Mouse (Mus musculus): Measurements from ENCODE around the gene Notum.

The Notum gene

DNA sequence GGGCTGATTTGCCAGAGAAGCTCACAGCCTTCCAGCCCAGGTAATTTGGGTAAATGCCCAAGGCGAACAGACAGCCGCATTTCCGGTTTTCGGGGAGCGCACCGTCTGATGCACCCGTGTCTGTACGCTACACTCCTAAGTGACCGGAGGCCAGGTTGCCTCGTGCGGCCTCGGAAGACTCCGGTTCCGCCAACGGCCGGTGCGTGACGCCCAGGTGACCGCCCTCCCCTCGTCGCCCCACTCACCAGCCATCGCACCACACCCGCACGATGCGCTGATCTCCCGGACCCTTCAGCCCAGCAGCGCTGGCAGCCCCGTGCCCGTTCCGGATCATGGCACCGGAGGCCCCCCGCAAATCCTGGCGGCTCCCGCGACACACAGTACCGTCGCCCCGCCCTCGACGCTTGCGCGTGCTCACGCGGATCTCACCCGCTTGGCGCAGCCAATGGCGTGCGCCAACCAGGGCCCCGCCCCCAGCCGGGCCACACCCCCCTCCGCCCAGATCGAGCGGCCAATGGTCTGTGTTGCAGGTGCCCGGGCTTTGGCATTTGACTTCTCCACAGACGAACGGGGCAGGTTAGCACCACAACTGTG is 43.4 kb downstream of the Notum start, which contains the start of gene Pcyt2:
Gene Pcyt2, minus strand, starts transcription at position 418 of the 594 bp plus-strand sequence.
- DNase-seq, result peak; percentile 95

DNA sequence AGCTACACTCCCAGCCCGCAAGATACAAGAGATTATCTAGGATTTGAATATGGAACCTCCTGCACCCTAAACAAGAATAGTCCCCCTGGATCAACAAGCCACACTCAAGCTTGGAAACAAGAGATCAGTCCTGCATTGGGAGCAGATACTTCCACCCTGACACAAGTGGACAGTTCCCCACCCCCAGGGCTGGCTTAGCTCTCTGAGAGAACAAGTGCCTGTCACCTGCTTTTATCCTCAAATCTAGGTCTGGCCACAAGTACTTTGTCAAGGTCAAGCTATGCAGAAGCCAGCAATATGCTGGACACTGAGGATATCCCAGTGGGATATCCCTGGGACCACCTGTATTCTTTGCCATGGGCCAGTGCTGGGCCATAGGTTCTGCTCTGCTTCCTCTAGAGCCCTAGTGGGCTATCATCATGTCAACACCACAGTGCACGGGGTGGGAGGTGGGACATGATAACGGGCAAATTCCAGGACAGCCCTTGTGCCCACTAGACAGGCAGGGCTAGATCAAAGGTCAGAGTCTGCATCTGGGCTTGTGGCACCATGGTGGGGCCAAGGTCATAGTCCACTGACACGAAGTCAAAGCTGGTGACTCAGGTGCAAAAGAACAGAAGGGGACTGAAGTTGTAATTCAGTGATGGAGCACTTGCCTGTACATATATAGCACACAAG is 44.2 kb downstream of the Notum start:
- DNase-seq, result no peak

DNA sequence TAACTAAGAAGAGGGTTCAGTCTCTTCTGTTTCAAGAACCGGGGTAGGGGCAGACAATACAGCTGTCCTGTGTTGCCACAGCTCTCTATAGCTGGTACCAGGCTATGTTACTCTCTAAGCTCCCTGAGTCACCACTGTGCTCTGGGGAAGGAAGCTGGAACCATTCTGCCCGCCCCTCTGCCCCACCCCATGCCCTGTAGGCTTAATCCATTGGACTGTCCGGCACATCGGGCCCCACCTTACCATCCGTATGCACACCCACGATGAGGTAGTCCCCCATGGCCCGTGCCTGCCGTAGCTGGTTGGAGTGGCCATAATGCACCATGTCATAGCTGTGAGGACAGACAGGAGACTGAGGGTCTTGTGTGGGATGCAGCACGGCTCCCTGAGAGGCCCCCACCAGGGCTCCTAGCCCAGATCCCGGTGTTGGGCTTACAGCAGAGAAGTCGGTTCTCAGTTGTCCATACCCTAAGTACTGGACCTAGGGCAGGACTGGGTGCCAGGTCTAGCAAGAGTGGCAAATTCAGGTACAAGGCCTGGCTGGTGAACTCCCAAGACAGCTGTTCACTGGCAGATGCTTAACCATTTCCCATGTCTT is 45.3 kb downstream of the Notum start:
- DNase-seq, result no peak

DNA sequence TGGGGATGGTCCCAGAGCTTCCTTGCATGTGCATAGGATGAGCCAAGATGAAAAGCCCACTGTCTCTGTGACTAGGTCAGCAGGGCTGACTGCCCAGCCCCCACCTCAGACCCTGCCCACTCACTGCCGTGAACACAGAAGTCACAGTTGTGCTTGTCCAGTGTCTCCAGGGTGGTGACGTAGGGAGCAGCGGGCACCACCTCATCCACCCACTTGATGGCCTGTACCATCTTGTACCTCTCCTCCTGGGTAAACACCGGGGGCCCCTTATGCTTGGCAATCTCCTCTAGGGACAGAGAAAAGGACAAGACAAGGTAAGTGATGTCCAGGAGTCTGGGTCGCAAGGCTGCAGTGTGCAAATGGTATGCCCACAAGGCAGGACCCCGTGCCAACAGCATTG is 45.8 kb downstream of the Notum start:
- no peak for DNase-seq

DNA sequence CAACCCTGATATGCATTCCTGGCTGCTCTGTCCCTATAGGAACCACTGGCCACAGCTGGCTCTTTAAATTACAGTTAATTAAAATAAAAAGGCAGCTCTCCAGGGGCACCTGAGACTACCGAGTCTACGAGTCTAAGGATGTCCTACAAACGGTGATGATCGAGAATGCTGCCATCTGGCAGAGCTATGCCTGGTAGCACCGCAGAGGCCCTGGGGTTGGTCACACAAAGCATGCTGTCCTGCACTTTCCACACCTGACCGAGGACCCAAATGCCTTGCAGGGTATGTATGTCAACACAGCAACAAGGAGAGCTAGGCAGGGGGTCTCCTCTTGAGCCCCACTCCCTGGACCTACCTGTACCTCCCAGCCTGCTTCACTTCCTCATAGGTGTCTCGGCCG is 47.0 kb downstream of the Notum start:
- no peak for DNase-seq

DNA sequence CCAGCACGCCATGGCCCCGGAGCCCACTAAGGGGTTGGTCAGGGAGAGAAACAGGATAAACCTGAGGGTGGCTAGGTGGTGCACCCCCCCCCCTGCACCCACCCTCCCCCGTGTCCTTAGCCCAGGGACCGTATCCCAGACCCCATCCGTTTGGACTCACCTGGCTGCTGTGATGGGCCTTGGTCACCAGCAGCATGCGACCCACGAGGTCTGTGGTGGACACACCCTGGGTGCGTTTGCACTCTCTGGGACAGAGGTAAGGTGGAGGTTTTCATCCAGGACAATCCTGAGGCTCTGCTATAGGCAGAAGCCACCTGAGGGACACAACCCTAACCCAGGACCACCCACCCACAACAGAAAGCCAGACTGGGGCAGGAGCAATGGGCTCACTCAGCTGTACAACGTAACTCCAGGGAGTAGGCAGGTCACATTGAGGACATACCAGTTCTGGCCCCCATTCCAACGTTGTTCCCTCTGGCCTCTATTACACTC is 47.4 kb downstream of the Notum start:
- DNase-seq, result no peak

DNA sequence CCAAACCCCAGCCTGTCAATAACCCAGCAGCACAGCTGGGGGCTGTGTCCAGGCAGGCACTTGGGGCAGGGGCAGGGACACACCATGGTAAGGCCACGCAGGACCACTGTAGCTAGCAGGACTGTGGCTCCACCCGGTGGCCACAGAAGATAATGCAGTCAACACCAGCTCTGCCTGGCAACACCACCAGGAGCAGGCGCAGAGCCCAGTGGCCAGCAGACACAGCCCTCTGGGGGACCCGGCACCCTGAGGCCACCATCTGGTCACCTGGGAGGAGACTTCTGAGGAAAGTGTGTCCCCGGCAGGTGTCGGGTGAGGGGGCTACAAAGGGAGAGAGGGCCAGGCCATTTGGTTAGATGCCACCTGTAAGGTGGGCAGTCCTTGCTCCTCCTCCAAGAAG is 48.2 kb downstream of the Notum start:
- DNase-seq, result peak; percentile 79

DNA sequence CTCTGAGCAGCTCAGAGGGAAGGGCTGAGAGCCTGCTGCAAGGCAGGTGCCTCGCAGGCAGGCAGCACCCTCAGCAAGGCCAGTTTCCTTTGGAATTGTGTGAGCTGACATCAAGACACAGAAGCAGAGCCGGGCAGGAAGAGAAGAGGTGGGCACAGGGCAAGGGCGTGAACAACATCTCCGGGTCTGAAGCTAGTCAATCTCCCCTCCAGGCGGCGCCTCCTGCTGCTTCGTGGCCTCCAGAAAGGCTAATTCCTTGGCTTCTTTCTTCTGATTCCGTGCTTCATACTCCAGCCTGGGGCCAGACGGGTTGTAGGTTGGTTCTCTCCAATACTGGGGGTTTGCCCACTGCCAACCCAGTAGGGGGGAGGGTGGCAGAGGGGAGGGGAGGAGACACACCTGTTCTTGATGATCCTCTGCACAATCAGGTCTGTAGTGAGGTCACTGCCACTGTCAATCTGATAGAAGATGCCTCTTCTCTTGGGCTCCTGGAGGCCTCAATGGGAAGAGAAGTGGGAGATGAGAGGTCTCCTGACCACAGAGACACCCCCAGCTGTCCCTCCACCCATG is 50.4 kb downstream of the Notum start:
- no peak for DNase-seq

DNA sequence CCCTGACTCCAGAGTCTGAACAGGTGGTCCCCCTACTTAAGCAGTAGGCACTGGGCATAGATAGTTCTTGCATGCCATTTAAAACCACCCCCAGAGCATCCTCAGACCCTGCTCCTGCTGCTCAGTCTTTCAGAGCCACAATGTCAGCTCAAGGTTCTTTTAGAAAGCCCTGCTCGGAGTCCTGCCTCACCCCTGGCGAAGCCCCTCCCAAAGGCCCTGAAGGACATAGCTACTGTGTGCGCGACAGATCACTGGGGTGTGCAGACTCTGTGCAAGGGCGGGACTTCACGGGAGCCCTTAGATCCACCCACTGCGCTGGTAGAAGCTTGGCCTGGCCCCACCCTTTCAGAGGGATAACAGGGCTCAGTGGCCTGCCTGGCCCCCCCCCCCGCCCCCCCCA is 51.7 kb downstream of the Notum start:
- DNase-seq, result no peak

DNA sequence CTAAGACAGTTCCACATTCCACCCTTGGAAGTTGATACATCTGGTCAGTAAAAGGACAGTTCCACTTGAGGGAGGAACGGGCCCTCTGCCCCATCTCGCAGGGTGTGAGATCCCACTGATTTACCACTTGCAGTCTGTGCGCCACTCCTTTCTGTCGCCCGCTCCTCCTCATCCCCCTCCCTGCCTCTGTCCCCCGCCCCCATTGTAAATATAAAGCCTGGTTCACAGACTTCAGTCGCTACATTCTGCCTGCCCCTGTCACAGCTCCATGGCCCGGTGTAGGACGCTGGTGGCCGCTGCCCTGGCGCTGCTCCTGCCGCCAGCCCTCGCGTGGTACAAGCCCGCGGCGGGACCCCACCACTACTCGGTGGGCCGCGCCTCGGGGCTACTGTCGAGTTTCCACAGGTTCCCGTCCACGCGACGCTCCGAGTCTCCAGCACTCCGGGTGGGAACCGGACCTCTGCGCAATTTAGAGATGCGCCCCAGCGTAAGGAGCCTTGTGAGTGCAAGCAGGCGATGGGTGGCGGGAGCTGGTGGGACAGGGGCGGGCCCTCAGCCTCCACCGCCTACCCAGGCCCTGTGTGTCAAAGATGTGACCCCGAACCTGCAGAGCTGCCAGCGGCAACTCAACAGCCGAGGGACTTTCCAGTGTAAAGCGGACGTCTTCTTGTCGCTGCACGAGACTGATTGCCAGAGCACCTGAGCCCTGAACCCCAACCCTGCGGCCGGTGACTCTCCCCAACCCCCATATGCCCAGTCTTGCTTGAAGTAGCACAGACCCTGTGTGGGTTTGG is 52.5 kb downstream of the Notum start, which contains the start of gene Npb:
Gene Npb, plus strand, starts transcription at position 237 of the 794 bp plus-strand sequence.
- DNase-seq, result no peak

DNA sequence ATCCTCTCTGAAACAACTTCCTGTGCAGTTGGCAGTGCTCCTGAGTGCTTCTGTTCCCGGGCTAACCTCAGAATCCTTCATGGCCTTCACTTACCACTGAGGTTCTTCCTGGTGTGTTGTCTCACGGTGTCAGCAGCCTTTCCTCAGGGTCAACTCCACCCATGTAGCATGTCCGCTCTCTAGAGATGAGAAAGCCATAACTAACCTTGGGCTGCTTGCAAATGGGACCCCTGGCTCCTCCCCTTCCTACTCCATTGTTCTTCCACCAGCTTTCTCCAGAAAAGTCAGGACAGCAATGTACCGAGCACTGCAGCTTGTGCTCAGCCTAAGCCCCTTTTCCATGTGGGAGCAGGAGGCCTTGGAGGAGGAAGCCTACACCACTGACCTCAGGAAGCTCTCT is 54.2 kb downstream of the Notum start:
- no peak for DNase-seq

DNA sequence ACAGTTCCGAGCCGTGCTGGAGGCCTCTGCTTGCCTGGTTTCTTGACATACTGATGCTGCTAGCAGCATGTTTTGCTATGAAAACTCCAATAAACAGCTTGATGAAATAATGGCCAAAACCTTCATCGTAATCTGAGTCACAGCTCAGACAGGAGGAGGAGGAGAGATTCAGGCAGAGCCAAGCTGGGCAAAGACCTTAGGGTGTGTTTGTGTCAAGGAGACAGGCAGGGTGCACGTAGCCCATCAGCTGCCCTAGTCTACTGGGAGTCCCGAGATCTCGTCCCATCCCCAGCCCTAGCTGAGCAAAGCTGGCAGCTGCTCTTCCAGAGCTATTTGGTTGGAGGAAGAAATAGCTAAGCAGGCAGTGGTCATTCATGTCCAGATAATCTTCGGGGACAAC is 55.3 kb downstream of the Notum start:
- no peak for DNase-seq
